ENCODE assay signal across 9 mouse cellular contexts in genomic region chr11:69706775-69707479, GRCm38 (mm10). TPM values are rescaled to one million over a fixed set of nuclear protein-coding genes. Genes with fewer than 3 reads are reported as not detected.
A peak's percentile ranks its signal among the peaks of the same experiment; 100 is the strongest.
DNase-seq lines count a peak whose midpoint lies in the region; ATAC-seq lines count a peak whose summit lies in the region.
"Had no signal": no experiment of that assay in that cellular context is flagged by ENCODE, and none has a peak within 500 bp of the region (broad histone marks: within the 10 kb centered on the region; RNA-seq: fewer than 3 reads in every experiment).

No protein-coding gene starts in this region.

- intact Hi-C loops in left cerebral cortex, postnatal 4 days (cut with DNase I) = no loop called here

- H3K4me2 ChIP-seq in forebrain, embryonic 14.5 days (ENCODE audit: low read length) = no peak overlapping the region

- 0 out of 2 replicates have a peak, but pooled peaks cover 2% of the 10 kb centered on the region for H3K4me1 ChIP-seq in forebrain, embryonic 14.5 days (ENCODE audit: control insufficient read depth, insufficient read depth, low read length)
- H3K4me1 ChIP-seq in forebrain, embryonic 10.5 days = peaks cover 17% of the 10 kb centered on the region

- ATAC-seq in forebrain, embryonic 14.5 days = no peak
- ATAC-seq in erythroid progenitor cell, adult 5-6 weeks (replicated peaks; ENCODE audit: low FRiP score, poor library complexity, severe bottlenecking) = no peak

- 47% methylated on average over 6 of the region's 6 CpGs for WGBS in forebrain, embryonic 14.5 days
- WGBS in forebrain, embryonic 10.5 days = 50% methylated on average over 6 of the region's 6 CpGs

- H3K27me3 ChIP-seq in forebrain, embryonic 14.5 days (replicated peaks; ENCODE audit: control insufficient read depth, insufficient read depth, low read length) = no peaks in the 10 kb centered on the region
- no peaks in the 10 kb centered on the region for H3K27me3 ChIP-seq in forebrain, embryonic 10.5 days (ENCODE audit: poor library complexity, severe bottlenecking)

- no peaks in the 10 kb centered on the region for H3K9me3 ChIP-seq in forebrain, embryonic 14.5 days (replicated peaks; ENCODE audit: control insufficient read depth, low read length)
- no peaks in the 10 kb centered on the region for H3K9me3 ChIP-seq in forebrain, embryonic 10.5 days

- no peak overlapping the region for H3K4me3 ChIP-seq in forebrain, embryonic 14.5 days (ENCODE audit: low read depth, low read length)
- H3K4me3 ChIP-seq in forebrain, embryonic 10.5 days = no peak overlapping the region

- DNase-seq in forebrain, embryonic 14.5 days (ENCODE audit: low spot score) = peak; percentile 29
- no peak for DNase-seq in forebrain, embryonic 10.5 days (ENCODE audit: extremely low spot score, low spot score)
- DNase-seq in ovary, adult 18-20 months (ENCODE audit: low spot score) = peak; percentile 74
- DNase-seq in ovary, postnatal 10 days (ENCODE audit: low spot score) = no peak
- peak; percentile 96 for DNase-seq in fat pad, adult 2 months (ENCODE audit: extremely low read depth, low read depth, low spot score)
- peak; percentile 94 for DNase-seq in left cerebral cortex, postnatal 4 days
- DNase-seq in thymus, postnatal 10 days (ENCODE audit: low spot score in 2 of 2) = no peak

- H3K9ac ChIP-seq in forebrain, embryonic 14.5 days (ENCODE audit: low read length) = no peak overlapping the region

- 0 out of 2 replicates have a peak overlapping the region, but pooled peaks have one; percentile 27 for H3K27ac ChIP-seq in forebrain, embryonic 14.5 days (ENCODE audit: low read depth, low read length)
- H3K27ac ChIP-seq in forebrain, embryonic 10.5 days = no peak overlapping the region
- H3K27ac ChIP-seq: macrophage had no signal

- H3K36me3 ChIP-seq in forebrain, embryonic 14.5 days (ENCODE audit: control insufficient read depth, insufficient read depth, low read length) = no peaks in the 10 kb centered on the region
- H3K36me3 ChIP-seq in forebrain, embryonic 10.5 days (replicated peaks) = no peaks in the 10 kb centered on the region

RNA-seq across cellular contexts. Expression of gene Tnfsfm13, which starts 11.0 kb away (rescaled TPM):
- polyA plus RNA-seq in forebrain, embryonic 14.5 days (2014; fragmentation: Nextera tagmentation; extraction: Ambion mirVana) = 1.5 and 1.6 TPM in 2 replicates
- 0.44 and 0.55 TPM in 2 replicates for polyA plus RNA-seq in forebrain, embryonic 10.5 days (2016; fragmentation: Nextera tagmentation; extraction: Ambion mirVana)
- total RNA-seq in left cerebral cortex, postnatal 4 days (2021) = under 1 TPM; 0.30 to 0.97 TPM
- 1.8 TPM in 1 of 2 replicates, not detected in the other for total RNA-seq in erythroid progenitor cell, adult 5-6 weeks (2015; ENCODE audit: low replicate concordance)
- 6.4 and 9.4 TPM in 2 replicates for total RNA-seq in erythroid progenitor cell, adult 5-6 weeks (2017; ENCODE audit: low replicate concordance)

RNA-seq across cellular contexts. Expression of gene Tnfsf12, which starts 11.3 kb away (rescaled TPM):
- 2.2 and 2.7 TPM in 2 replicates for polyA plus RNA-seq in forebrain, embryonic 14.5 days (2014; fragmentation: Nextera tagmentation; extraction: Ambion mirVana)
- 1.1 and 1.6 TPM in 2 replicates for polyA plus RNA-seq in forebrain, embryonic 10.5 days (2016; fragmentation: Nextera tagmentation; extraction: Ambion mirVana)
- 1 to 10 TPM; 6.4 to 8.7 TPM for total RNA-seq in left cerebral cortex, postnatal 4 days (2021)
- 1.3 and 7.2 TPM in 2 replicates for total RNA-seq in erythroid progenitor cell, adult 5-6 weeks (2015; ENCODE audit: low replicate concordance)
- total RNA-seq in erythroid progenitor cell, adult 5-6 weeks (2017; ENCODE audit: low replicate concordance) = not detected in 2 replicates

RNA-seq across cellular contexts. Expression of gene Tnfsf13, which starts 21.3 kb away (rescaled TPM):
- 0.53 TPM in 1 of 2 replicates, not detected in the other for polyA plus RNA-seq in forebrain, embryonic 14.5 days (2014; fragmentation: Nextera tagmentation; extraction: Ambion mirVana)
- 0.20 TPM in 1 of 2 replicates, not detected in the other for polyA plus RNA-seq in forebrain, embryonic 10.5 days (2016; fragmentation: Nextera tagmentation; extraction: Ambion mirVana)
- 1 to 10 TPM in 1 of 2 experiments, under 1 TPM in 1; 0.93 to 1.3 TPM for total RNA-seq in left cerebral cortex, postnatal 4 days (2021)
- total RNA-seq in erythroid progenitor cell, adult 5-6 weeks (2015; ENCODE audit: low replicate concordance) = 3.2 TPM in 1 of 2 replicates, not detected in the other
- 4.1 TPM in 1 of 2 replicates, not detected in the other for total RNA-seq in erythroid progenitor cell, adult 5-6 weeks (2017; ENCODE audit: low replicate concordance)

RNA-seq across cellular contexts. Expression of gene Senp3, which starts 25.0 kb away (rescaled TPM):
- 81.8 and 88.2 TPM in 2 replicates for polyA plus RNA-seq in forebrain, embryonic 14.5 days (2014; fragmentation: Nextera tagmentation; extraction: Ambion mirVana)
- polyA plus RNA-seq in forebrain, embryonic 10.5 days (2016; fragmentation: Nextera tagmentation; extraction: Ambion mirVana) = 127 and 128 TPM in 2 replicates
- 100 to 1,000 TPM; 117 to 129 TPM for total RNA-seq in left cerebral cortex, postnatal 4 days (2021)
- total RNA-seq in erythroid progenitor cell, adult 5-6 weeks (2015; ENCODE audit: low replicate concordance) = 32.3 and 41.8 TPM in 2 replicates
- 24.8 and 43.4 TPM in 2 replicates for total RNA-seq in erythroid progenitor cell, adult 5-6 weeks (2017; ENCODE audit: low replicate concordance)

RNA-seq across cellular contexts. Expression of gene Eif4a1, which starts 34.7 kb away (rescaled TPM):
- 1,177 and 1,222 TPM in 2 replicates for polyA plus RNA-seq in forebrain, embryonic 14.5 days (2014; fragmentation: Nextera tagmentation; extraction: Ambion mirVana)
- polyA plus RNA-seq in forebrain, embryonic 10.5 days (2016; fragmentation: Nextera tagmentation; extraction: Ambion mirVana) = 725 and 747 TPM in 2 replicates
- 100 to 1,000 TPM; 661 to 680 TPM for total RNA-seq in left cerebral cortex, postnatal 4 days (2021)
- total RNA-seq in erythroid progenitor cell, adult 5-6 weeks (2015; ENCODE audit: low replicate concordance) = 233 and 247 TPM in 2 replicates
- total RNA-seq in erythroid progenitor cell, adult 5-6 weeks (2017; ENCODE audit: low replicate concordance) = 229 and 230 TPM in 2 replicates

Comparison
In these comparisons a context has a peak if more than half of its experiments do, and no peak if none do; other contexts are left out.
1. DNase-seq: peak in forebrain, embryonic 14.5 days (single experiment), ovary, adult 18-20 months (single experiment), fat pad, adult 2 months (single experiment) and left cerebral cortex, postnatal 4 days (single experiment); none in forebrain, embryonic 10.5 days (single experiment), ovary, postnatal 10 days (single experiment) and thymus, postnatal 10 days (0 of 2).